In the genomic region with DNA sequence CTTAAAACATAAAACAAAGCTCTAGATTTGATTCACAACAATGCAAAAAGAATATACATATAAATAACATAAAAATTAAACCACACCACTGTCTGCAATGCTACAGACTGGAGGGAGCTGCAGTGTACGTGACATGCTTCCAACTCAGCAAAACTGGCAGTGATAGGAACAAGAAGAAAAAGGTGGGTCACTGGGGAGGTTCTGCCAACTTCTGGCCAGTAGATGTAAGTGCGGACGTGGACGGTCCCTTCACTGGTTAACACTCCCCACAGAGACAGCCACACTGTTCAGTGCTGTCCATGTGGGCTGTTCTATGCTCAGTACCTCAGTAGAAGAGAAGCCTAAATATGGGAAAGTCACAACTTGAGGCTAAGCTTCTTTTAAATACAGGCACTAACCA, we compare ENCODE assay signal across 30 mouse cellular contexts. TPM values are rescaled to one million over a fixed set of nuclear protein-coding genes. Genes with fewer than 3 reads are reported as not detected.
DNase-seq lines count a peak whose midpoint lies in the region; ATAC-seq and TF ChIP-seq lines count a peak whose summit lies in the region.
"Had no signal": no experiment of that assay in that cellular context is flagged by ENCODE, and none has a peak within 500 bp of the region (broad histone marks: within the 10 kb centered on the region; RNA-seq: fewer than 3 reads in every experiment).

No protein-coding gene starts in this region.

- no peak overlapping the region for H3K9ac ChIP-seq in heart, postnatal 0 days (replicated peaks; ENCODE audit: low read depth, low read length)
- no peak overlapping the region for H3K9ac ChIP-seq in kidney, embryonic 15.5 days
- H3K9ac ChIP-seq: forebrain, postnatal 0 days; heart, embryonic 12.5 days; hindbrain, embryonic 15.5 days; limb, embryonic 12.5 days; liver, embryonic 12.5 days; lung, embryonic 15.5 days; midbrain, embryonic 15.5 days; neural tube, embryonic 13.5 days had no signal

- WGBS in heart, postnatal 0 days = 21% methylated on average over 4 of the region's 4 CpGs
- 41% methylated on average over 4 of the region's 4 CpGs for WGBS in kidney, embryonic 15.5 days
- 41% methylated on average over 4 of the region's 4 CpGs for WGBS in small intestine, adult 2 months

- in situ Hi-C loops in Patski (cut with MboI; ENCODE audit: low pct_unique_long_range_greater_than_20kb) = no loop called here

- CTCF ChIA-PET in Patski (lab: Charles Lee) = no interaction called here

- POLR2A ChIA-PET in Patski (lab: Charles Lee) = interaction anchor here (0.6 kb wide), 1 partner anchor 631 kb away, joined by 3 read pairs; no protein-coding TSS in a partner anchor

- no peaks in the 10 kb centered on the region for H3K9me3 ChIP-seq in heart, postnatal 0 days (replicated peaks; ENCODE audit: control insufficient read depth, low read length)
- no peaks in the 10 kb centered on the region for H3K9me3 ChIP-seq in kidney, embryonic 15.5 days (replicated peaks)
- H3K9me3 ChIP-seq: forebrain, embryonic 10.5 days; heart, embryonic 12.5 days; hindbrain, embryonic 15.5 days; limb, embryonic 12.5 days; liver, embryonic 12.5 days; lung, embryonic 15.5 days; midbrain, embryonic 15.5 days; neural tube, embryonic 13.5 days had no signal

- TF ChIP-seq EP300 in heart, postnatal 0 days (IDR thresholded peaks at IDR 0.05; ENCODE audit: low read depth) = no peak

- peak; percentile 53 for ATAC-seq in heart, postnatal 0 days (ENCODE audit: insufficient read depth, low read depth)
- no peak for ATAC-seq in kidney, embryonic 15.5 days (replicated peaks; ENCODE audit: low FRiP score)
- ATAC-seq in Patski = no peak
- ATAC-seq: CD4-positive, CD25-positive, alpha-beta regulatory T cell, adult 4 months; forebrain, postnatal 0 days; liver, embryonic 12.5 days; midbrain, embryonic 15.5 days had no signal

- TF ChIP-seq POLR2A in small intestine, adult 2 months (IDR thresholded peaks at IDR 0.05; ENCODE audit: low read depth, low read length) = no peak

- TF ChIP-seq CTCF in heart, postnatal 0 days (IDR thresholded peaks at IDR 0.05; ENCODE audit: low read depth) = no peak
- peak; percentile 3 for TF ChIP-seq CTCF in Patski (IDR thresholded peaks at IDR 0.05)
- peak; percentile 16; the same call in 1 of the 2 replicates for TF ChIP-seq CTCF in small intestine, adult 2 months (IDR thresholded peaks at IDR 0.05; ENCODE audit: extremely low read depth, insufficient read length, insufficient replicate concordance, low read depth, low read length)

- H3K27me3 ChIP-seq in heart, postnatal 0 days (ENCODE audit: control insufficient read depth, insufficient read depth, low read length) = no peaks in the 10 kb centered on the region
- H3K27me3 ChIP-seq in kidney, embryonic 15.5 days = no peaks in the 10 kb centered on the region
- peaks cover 43% of the 10 kb centered on the region for H3K27me3 ChIP-seq in Patski
- no peaks in the 10 kb centered on the region for H3K27me3 ChIP-seq in small intestine, adult 2 months (ENCODE audit: control insufficient read depth, insufficient read depth, low read length)
- H3K27me3 ChIP-seq: heart, embryonic 12.5 days; hindbrain, embryonic 15.5 days; limb, embryonic 12.5 days; liver, embryonic 12.5 days; lung, embryonic 15.5 days; midbrain, embryonic 15.5 days; neural tube, embryonic 13.5 days had no signal

- H3K4me1 ChIP-seq in heart, postnatal 0 days (ENCODE audit: control insufficient read depth, insufficient read depth) = no peaks in the 10 kb centered on the region
- no peaks in the 10 kb centered on the region for H3K4me1 ChIP-seq in kidney, embryonic 15.5 days
- H3K4me1 ChIP-seq in small intestine, adult 2 months (ENCODE audit: control insufficient read depth, insufficient read depth, insufficient read length, low read length) = no peaks in the 10 kb centered on the region
- H3K4me1 ChIP-seq: forebrain, embryonic 10.5 days; heart, embryonic 12.5 days; hindbrain, embryonic 15.5 days; liver, embryonic 12.5 days; lung, embryonic 15.5 days; midbrain, embryonic 15.5 days had no signal

- no peak overlapping the region for H3K4me3 ChIP-seq in heart, postnatal 0 days (ENCODE audit: low read depth, low read length)
- H3K4me3 ChIP-seq in kidney, embryonic 15.5 days (replicated peaks) = no peak overlapping the region
- H3K4me3 ChIP-seq in small intestine, adult 2 months (ENCODE audit: low read depth, low read length) = no peak overlapping the region
- H3K4me3 ChIP-seq: forebrain, embryonic 10.5 days; heart, embryonic 12.5 days; hindbrain, embryonic 15.5 days; limb, embryonic 12.5 days; liver, embryonic 12.5 days; lung, embryonic 15.5 days; midbrain, embryonic 15.5 days; neural tube, embryonic 13.5 days had no signal

- peak; percentile 34 for DNase-seq in heart, postnatal 0 days (ENCODE audit: low spot score)
- DNase-seq in heart, postnatal 4 days = no peak
- DNase-seq in kidney, postnatal 36 days = peak; percentile 16 to 27
- DNase-seq in Patski (ENCODE audit: low read depth, low spot score) = no peak
- DNase-seq in urinary bladder, adult 18-20 months (ENCODE audit: low spot score in 2 of 2) = no peak
- DNase-seq: adrenal gland, postnatal 36 days; cerebellum, adult 9-10 months; forebrain, postnatal 0 days; gastrocnemius, postnatal 25 days; heart, adult 18-20 months; heart, postnatal 36 days; kidney, adult 11 months; right cerebral cortex, adult 18-20 months had no signal

- H3K36me3 ChIP-seq in heart, postnatal 0 days (replicated peaks; ENCODE audit: control insufficient read depth, insufficient read depth, low read length) = no peaks in the 10 kb centered on the region
- H3K36me3 ChIP-seq in kidney, embryonic 15.5 days = no peaks in the 10 kb centered on the region
- H3K36me3 ChIP-seq in small intestine, adult 2 months (ENCODE audit: control insufficient read depth, insufficient read depth, low read length) = no peaks in the 10 kb centered on the region
- H3K36me3 ChIP-seq: forebrain, embryonic 10.5 days; heart, embryonic 12.5 days; hindbrain, embryonic 15.5 days; limb, embryonic 12.5 days; liver, embryonic 12.5 days; lung, embryonic 15.5 days; midbrain, embryonic 15.5 days; neural tube, embryonic 13.5 days had no signal

- no peak overlapping the region for H3K27ac ChIP-seq in heart, postnatal 0 days (ENCODE audit: low read depth)
- no peak overlapping the region for H3K27ac ChIP-seq in kidney, embryonic 15.5 days
- H3K27ac ChIP-seq in small intestine, adult 2 months (ENCODE audit: insufficient read depth, low read depth, low read length) = no peak overlapping the region
- H3K27ac ChIP-seq: forebrain, embryonic 10.5 days; hindbrain, embryonic 15.5 days; limb, embryonic 12.5 days; liver, embryonic 12.5 days; lung, embryonic 15.5 days; macrophage; midbrain, embryonic 15.5 days; neural tube, embryonic 13.5 days had no signal

- no peak overlapping the region for H3K4me2 ChIP-seq in heart, postnatal 0 days (ENCODE audit: low read depth, low read length)
- no peak overlapping the region for H3K4me2 ChIP-seq in kidney, embryonic 15.5 days
- H3K4me2 ChIP-seq: heart, embryonic 12.5 days; hindbrain, embryonic 15.5 days; limb, embryonic 12.5 days; liver, embryonic 12.5 days; lung, embryonic 15.5 days; midbrain, embryonic 15.5 days; neural tube, embryonic 13.5 days had no signal

RNA-seq across cellular contexts. Expression of a gene that starts 22.2 kb away (rescaled TPM):
- total RNA-seq in heart, postnatal 0 days (2014; rRNA removed; ENCODE audit: low replicate concordance) = 0.27 TPM in 1 of 2 replicates, not detected in the other
- 0.20 and 0.22 TPM in 2 replicates for polyA plus RNA-seq in heart, postnatal 0 days (2015; fragmentation: Nextera tagmentation; extraction: Ambion mirVana)
- not detected for total RNA-seq in heart, postnatal 4 days (2021)
- 8.4 and 9.2 TPM in 2 replicates for polyA plus RNA-seq in kidney, embryonic 15.5 days (2015; fragmentation: Nextera tagmentation; extraction: Ambion mirVana)
- polyA plus RNA-seq in Patski (2021) = not detected
- 122 and 320 TPM in 2 replicates for polyA plus RNA-seq in small intestine, adult 2 months (2012; rRNA removed)
- total RNA-seq: adrenal gland, adult 18-20 months; adrenal gland, postnatal 36 days; forebrain, postnatal 0 days; gastrocnemius, postnatal 25 days; heart, adult 18-20 months; heart, postnatal 36 days; layer of hippocampus, adult 18-20 months; layer of hippocampus, postnatal 14 days; left cerebral cortex, postnatal 10 days had no signal
- polyA plus RNA-seq: CD4-positive, CD25-positive, alpha-beta regulatory T cell, adult 4 months; embryonic facial prominence, embryonic 11.5 days; hindbrain, embryonic 15.5 days; macrophage; neural tube, embryonic 13.5 days had no signal

Comparison
In these comparisons a context has a peak if more than half of its experiments do, and no peak if none do; other contexts are left out.
1. DNase-seq: peak in heart, postnatal 0 days (single experiment) and kidney, postnatal 36 days (2 of 2); none in heart, postnatal 4 days (single experiment), Patski (single experiment) and urinary bladder, adult 18-20 months (0 of 2).
2. RNA of a gene that starts 22.2 kb away (polyA plus RNA-seq): 122 to 320 TPM in small intestine, adult 2 months; 8.4 to 9.2 TPM in kidney, embryonic 15.5 days, 0.20 to 0.22 TPM in heart, postnatal 0 days and not detected in Patski (single experiment); every median in the first group is over 10 times any median in the second.